Mouse (Mus musculus): ENCODE data around the gene Adgrd1. TPM values are rescaled to one million over a fixed set of nuclear protein-coding genes. Genes with fewer than 3 reads are reported as not detected.

Gene Adgrd1
- total RNA-seq (2014; rRNA removed) (0.46 and 1.0 TPM in 2 replicates), polyA plus RNA-seq (2015; fragmentation: Nextera tagmentation; extraction: Ambion mirVana) (0.19 and 0.22 TPM in 2 replicates)

DNA sequence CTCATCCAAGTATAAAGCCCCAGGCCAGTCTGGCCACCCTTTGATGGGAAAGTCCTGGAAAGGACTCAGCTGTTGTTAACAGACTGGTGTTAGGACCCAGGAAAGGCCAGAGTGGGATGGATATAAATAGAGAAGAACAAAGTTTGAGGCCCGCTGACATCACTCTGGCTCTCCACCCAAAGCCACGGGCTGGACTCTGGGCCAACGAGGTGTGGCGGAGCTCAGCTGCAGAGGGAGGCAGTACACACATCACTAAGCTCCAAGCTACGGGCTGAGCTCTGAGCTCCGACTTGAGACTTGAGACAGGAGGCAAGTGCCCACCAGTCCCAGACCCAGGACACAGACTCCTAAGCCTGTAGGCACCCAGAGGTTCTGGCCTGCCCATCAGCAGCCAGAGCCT, at the start of gene Adgrd1:
TSS of gene Adgrd1 (plus strand) at position 240 of the 400 bp plus-strand sequence.
- Histone ChIP-seq H3K36me3 (ENCODE audit: insufficient read depth) (no peaks in the 10 kb centered on the region), H3K4me2 (ENCODE audit: low read depth) (no peak within 1 kb of the TSS), H3K4me1 (ENCODE audit: insufficient read depth) (no peaks in the 10 kb centered on the region), H3K27ac (ENCODE audit: low read depth, low read length) (no peak within 1 kb of the TSS), H3K27me3 (ENCODE audit: insufficient read depth, low read length) (no peaks in the 10 kb centered on the region), H3K9me3 (ENCODE audit: low read length) (no peaks in the 10 kb centered on the region), H3K9ac (no peak within 1 kb of the TSS), H3K4me3 (ENCODE audit: low read depth, low read length) (no peak within 1 kb of the TSS)
- WGBS: 49% methylated on average over 6 of the region's 6 CpGs
- TF ChIP-seq CTCF (IDR thresholded peaks at IDR 0.05; ENCODE audit: low read depth): no peak
- no peak for DNase-seq
- no peak for ATAC-seq

DNA sequence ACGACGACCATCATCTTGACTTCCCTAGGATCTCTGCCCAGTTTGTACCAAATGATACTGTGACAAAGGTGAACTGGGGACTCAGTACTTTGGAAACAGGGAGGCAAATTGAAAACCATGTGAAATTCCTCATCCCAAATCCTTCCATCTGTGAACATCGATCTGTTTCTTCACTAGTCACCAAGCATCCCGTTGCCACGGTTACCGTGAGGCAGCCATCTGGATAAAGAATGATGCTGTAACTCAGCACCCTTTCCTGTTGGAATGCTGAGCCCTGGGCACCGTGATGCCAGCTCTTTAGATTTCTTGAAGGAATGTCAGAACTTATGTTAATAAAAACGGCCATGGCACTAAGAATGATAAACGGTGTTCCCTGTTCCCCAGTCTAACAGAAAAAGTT, 47.2 kb upstream of the Adgrd1 start:
- 39% methylated on average over 9 of the region's 9 CpGs for WGBS
- H3K27ac ChIP-seq (ENCODE audit: low read depth, low read length): peak overlapping the region; percentile 74
- 0 out of 2 replicates have a peak overlapping the region, but pooled peaks have one; percentile 4 for H3K4me2 ChIP-seq (ENCODE audit: low read depth)

DNA sequence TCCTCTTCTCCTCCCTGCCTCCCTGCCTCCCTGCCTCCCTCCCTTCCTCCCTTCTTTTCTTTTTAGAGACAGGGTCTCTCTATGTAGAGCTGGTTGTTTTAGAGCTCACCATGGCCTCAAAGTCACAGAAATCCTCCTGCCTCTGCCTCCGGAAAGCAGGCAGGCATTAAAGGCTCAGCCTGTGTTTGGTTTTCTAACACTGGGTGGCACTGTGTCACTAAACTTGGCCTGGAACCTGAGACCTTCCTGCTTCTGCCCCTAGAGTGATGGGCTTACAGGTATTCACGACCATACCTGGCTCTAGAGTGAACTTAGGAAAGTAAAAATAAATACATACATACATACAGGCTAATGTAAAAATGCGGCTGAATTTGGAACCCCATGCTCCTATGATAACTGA, 44.6 kb upstream of the Adgrd1 start:
- ATAC-seq (no peak), DNase-seq (no peak)
- no peak overlapping the region for H3K27ac ChIP-seq (ENCODE audit: low read depth, low read length)
- no peaks in the 10 kb centered on the region for H3K27me3 ChIP-seq (ENCODE audit: insufficient read depth, low read length)
- H3K4me1 ChIP-seq (ENCODE audit: insufficient read depth): peaks cover 16% of the 10 kb centered on the region
- no peaks in the 10 kb centered on the region for H3K36me3 ChIP-seq (ENCODE audit: insufficient read depth)
- H3K4me2 ChIP-seq (ENCODE audit: low read depth): no peak overlapping the region
- H3K9ac ChIP-seq: no peak overlapping the region
- 91% methylated on average over 3 of the region's 3 CpGs for WGBS
- no peaks in the 10 kb centered on the region for H3K9me3 ChIP-seq (ENCODE audit: low read length)
- no peak overlapping the region for H3K4me3 ChIP-seq (ENCODE audit: low read depth, low read length)
- TF ChIP-seq CTCF (IDR thresholded peaks at IDR 0.05; ENCODE audit: low read depth): peak; percentile 31; the same call in 1 of the 2 replicates

More for the DNA sequence above, 47.2 kb upstream of the Adgrd1 start:
- no peaks in the 10 kb centered on the region for H3K9me3 ChIP-seq (ENCODE audit: low read length)
- no peak overlapping the region for H3K9ac ChIP-seq
- peak; percentile 90 for DNase-seq
- no peak for TF ChIP-seq CTCF (IDR thresholded peaks at IDR 0.05; ENCODE audit: low read depth)
- H3K36me3 ChIP-seq (ENCODE audit: insufficient read depth): no peaks in the 10 kb centered on the region
- ATAC-seq: peak; percentile 68
- H3K4me1 ChIP-seq (ENCODE audit: insufficient read depth): peaks cover 20% of the 10 kb centered on the region
- no peaks in the 10 kb centered on the region for H3K27me3 ChIP-seq (ENCODE audit: insufficient read depth, low read length)
- no peak overlapping the region for H3K4me3 ChIP-seq (ENCODE audit: low read depth, low read length)

DNA sequence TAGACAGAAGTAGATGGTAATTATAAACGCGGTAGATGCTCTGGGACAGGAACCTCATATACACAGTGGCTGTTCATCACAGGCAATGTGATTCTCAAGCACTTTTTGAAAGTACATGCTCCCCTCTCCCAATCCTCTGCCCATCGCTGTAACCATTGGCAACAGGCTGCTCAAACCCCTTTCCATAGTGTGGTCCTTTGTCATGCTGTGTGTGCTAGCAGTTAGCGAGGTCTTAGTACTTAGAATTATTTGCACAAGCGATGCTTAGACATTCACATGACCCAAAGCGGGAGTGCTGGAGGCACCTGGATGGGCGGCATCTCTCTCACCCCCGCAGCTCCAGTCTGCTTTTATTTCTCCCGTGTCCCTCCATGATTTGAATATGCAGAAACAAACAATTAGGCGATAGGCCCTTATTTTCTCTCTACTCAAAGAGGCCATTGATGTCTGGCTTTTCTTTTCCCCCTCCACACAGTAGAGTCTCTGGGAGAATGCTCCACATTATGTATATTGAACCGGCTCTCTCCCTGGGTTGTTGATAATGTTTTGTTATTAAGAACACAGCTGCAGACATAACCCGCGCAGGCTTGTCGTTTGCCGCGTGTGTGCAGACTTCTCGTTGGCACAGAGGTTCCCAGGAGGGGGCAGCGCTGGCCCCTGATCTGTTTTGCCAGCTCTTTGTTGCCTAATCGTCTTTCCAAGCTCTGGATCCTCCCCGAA, 43.8 kb upstream of the Adgrd1 start:
- H3K27me3 ChIP-seq (ENCODE audit: insufficient read depth, low read length): no peaks in the 10 kb centered on the region
- no peak overlapping the region for H3K4me3 ChIP-seq (ENCODE audit: low read depth, low read length)
- peaks cover 16% of the 10 kb centered on the region for H3K4me1 ChIP-seq (ENCODE audit: insufficient read depth)
- no peak for TF ChIP-seq CTCF (IDR thresholded peaks at IDR 0.05; ENCODE audit: low read depth)
- 5% methylated on average over 20 of the region's 20 CpGs for WGBS
- no peaks in the 10 kb centered on the region for H3K9me3 ChIP-seq (ENCODE audit: low read length)
- no peaks in the 10 kb centered on the region for H3K36me3 ChIP-seq (ENCODE audit: insufficient read depth)
- peak overlapping the region; percentile 43 for H3K9ac ChIP-seq
- DNase-seq: peak; percentile 70
- ATAC-seq: peak; percentile 88
- peak overlapping the region; percentile 14 for H3K4me2 ChIP-seq (ENCODE audit: low read depth)
- H3K27ac ChIP-seq (ENCODE audit: low read depth, low read length): peak overlapping the region; percentile 76

DNA sequence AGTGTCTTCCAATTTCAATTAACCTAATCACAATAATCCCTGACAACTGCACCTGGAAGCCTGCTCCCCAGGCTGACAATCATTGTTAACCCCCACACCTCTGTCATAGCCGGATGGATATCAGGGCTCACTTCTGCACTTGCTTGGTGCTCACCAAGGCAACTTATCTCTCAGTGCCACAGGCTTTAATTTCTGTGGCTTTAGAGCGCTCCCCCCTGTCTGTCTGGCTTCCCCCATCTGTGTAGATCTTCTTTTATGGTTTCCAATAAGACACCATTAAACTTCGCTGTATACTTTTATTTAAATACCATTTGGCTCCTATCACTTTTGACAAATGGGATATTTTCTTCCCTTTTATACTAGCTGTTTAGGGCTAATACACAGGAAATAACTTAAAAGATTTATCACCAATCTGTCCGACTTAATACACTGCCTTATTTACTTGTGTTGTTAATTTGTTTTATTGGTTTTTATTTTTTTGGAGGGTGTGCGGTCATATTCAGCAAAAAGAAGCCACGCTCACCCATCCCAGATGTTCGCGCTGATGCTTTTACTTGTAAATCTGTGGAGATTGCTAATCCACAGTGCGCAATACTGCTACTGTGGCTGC, 41.8 kb upstream of the Adgrd1 start:
- WGBS: 88% methylated on average over 9 of the region's 9 CpGs
- no peak overlapping the region for H3K9ac ChIP-seq
- no peaks in the 10 kb centered on the region for H3K36me3 ChIP-seq (ENCODE audit: insufficient read depth)
- no peaks in the 10 kb centered on the region for H3K9me3 ChIP-seq (ENCODE audit: low read length)
- no peak for TF ChIP-seq CTCF (IDR thresholded peaks at IDR 0.05; ENCODE audit: low read depth)
- no peak overlapping the region for H3K27ac ChIP-seq (ENCODE audit: low read depth, low read length)
- no peak overlapping the region for H3K4me2 ChIP-seq (ENCODE audit: low read depth)
- ATAC-seq (no peak), DNase-seq (no peak)
- peaks cover 8% of the 10 kb centered on the region; the same call in 1 of the 2 replicates for H3K4me1 ChIP-seq (ENCODE audit: insufficient read depth)
- no peaks in the 10 kb centered on the region for H3K27me3 ChIP-seq (ENCODE audit: insufficient read depth, low read length)
- H3K4me3 ChIP-seq (ENCODE audit: low read depth, low read length): no peak overlapping the region

DNA sequence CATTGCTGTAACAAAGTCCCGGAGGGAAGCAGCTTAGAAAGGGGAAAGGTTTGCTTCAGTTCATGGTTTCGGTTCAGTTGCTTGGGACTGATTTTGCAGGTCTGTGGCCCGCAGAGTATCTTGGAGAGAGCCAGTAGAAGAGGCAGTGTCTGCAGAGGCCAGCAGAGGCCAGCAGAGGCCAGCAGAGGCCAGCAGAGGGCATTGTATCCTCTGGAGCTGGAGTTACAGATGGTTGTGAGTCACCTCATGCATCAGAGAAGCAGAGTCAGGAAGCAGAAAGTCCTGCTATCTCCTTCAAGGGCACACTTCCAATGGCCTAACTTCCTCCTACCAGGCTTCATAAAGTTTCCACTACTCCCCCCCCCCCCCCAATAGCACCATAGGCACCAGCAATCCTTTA, 37.4 kb upstream of the Adgrd1 start:
- H3K27ac ChIP-seq (ENCODE audit: low read depth, low read length): no peak overlapping the region
- no peak overlapping the region for H3K4me2 ChIP-seq (ENCODE audit: low read depth)
- ATAC-seq (no peak), DNase-seq (no peak)
- no peaks in the 10 kb centered on the region for H3K9me3 ChIP-seq (ENCODE audit: low read length)
- peaks cover 4% of the 10 kb centered on the region; the same call in 1 of the 2 replicates for H3K4me1 ChIP-seq (ENCODE audit: insufficient read depth)
- no peak for TF ChIP-seq CTCF (IDR thresholded peaks at IDR 0.05; ENCODE audit: low read depth)
- no peaks in the 10 kb centered on the region for H3K36me3 ChIP-seq (ENCODE audit: insufficient read depth)
- H3K27me3 ChIP-seq (ENCODE audit: insufficient read depth, low read length): no peaks in the 10 kb centered on the region
- 91% methylated on average over 3 of the region's 3 CpGs for WGBS
- no peak overlapping the region for H3K9ac ChIP-seq
- no peak overlapping the region for H3K4me3 ChIP-seq (ENCODE audit: low read depth, low read length)

DNA sequence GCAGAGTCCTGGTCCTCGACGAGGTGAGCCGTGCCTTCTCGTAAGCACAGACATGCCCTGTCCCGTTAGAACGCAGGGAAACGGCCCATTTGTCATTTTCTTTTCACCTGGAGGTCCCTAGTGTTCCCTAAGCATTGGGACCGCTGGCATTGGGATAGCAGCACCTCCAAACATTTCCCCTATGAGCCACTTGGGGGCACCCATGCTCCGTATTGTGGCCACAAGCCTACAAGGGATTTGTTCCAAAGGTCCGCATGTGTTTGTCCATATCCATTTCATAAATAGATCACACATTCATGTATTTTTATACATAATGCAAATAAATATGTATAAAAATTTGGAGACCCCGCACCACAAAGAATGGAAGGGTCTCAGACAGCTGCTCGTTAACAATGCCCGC, 35.0 kb upstream of the Adgrd1 start:
- no peak overlapping the region for H3K9ac ChIP-seq

More for the DNA sequence above, 35.0 kb upstream of the Adgrd1 start:
- Histone ChIP-seq H3K27me3 (ENCODE audit: insufficient read depth, low read length) (no peaks in the 10 kb centered on the region), H3K4me3 (ENCODE audit: low read depth, low read length) (no peak overlapping the region), H3K9me3 (ENCODE audit: low read length) (no peaks in the 10 kb centered on the region), H3K4me2 (ENCODE audit: low read depth) (0 out of 2 replicates have a peak overlapping the region, but pooled peaks have one; percentile 0), H3K4me1 (ENCODE audit: insufficient read depth) (peaks cover 4% of the 10 kb centered on the region; the same call in 1 of the 2 replicates), H3K27ac (ENCODE audit: low read depth, low read length) (no peak overlapping the region), H3K36me3 (ENCODE audit: insufficient read depth) (no peaks in the 10 kb centered on the region)
- ATAC-seq: peak; percentile 64
- peak; percentile 88 for TF ChIP-seq CTCF (IDR thresholded peaks at IDR 0.05; ENCODE audit: low read depth)
- DNase-seq: peak; percentile 88
- 20% methylated on average over 13 of the region's 13 CpGs for WGBS

Data from forebrain, postnatal 0 days (tissue).